Mouse (Mus musculus) embryo, embryonic 10.5 days (tissue): Measurements from ENCODE around the gene Akr1c14.
A peak's percentile ranks its signal among the peaks of the same experiment; 100 is the strongest.
"Not testable (repeated sequence)": the region's sequence is repeated elsewhere in the genome, so short reads cannot be mapped to it uniquely, and the experiment has no call there.

Experiments used
- DNase-seq: peaks from one replicate; pipeline ENCODE4 v3.0.0-alpha.2; 2015; ENCODE audit warnings: low spot score

Akr1c14 gene

GRCm38 (mm10) chr13:4123146-4123545, 74.3 kb downstream of the Akr1c14 start:
- no peak for DNase-seq

- DNase-seq: not testable (repeated sequence)
Observed at GRCm38 (mm10) chr13:4124471-4124870, 75.7 kb downstream of the Akr1c14 start.

- DNase-seq: not testable (repeated sequence)
Observed at GRCm38 (mm10) chr13:4125846-4126245, 77.0 kb downstream of the Akr1c14 start.

- DNase-seq: peak; percentile 61
Observed at GRCm38 (mm10) chr13:4129100-4129499, 80.3 kb downstream of the Akr1c14 start.

- DNase-seq: no peak
Observed at GRCm38 (mm10) chr13:4131317-4131716, 82.5 kb downstream of the Akr1c14 start.

GRCm38 (mm10) chr13:4131721-4132120, 82.9 kb downstream of the Akr1c14 start:
- no peak for DNase-seq

- no peak for DNase-seq
Observed at GRCm38 (mm10) chr13:4133070-4133469, 84.3 kb downstream of the Akr1c14 start.
